Mouse (Mus musculus): ENCODE measurements at regions not wholly inside any gene's neighbourhood (a gene's known extent, or its start where the extent isn't known, plus 50 kb on each side); places are given as distances from the start of the nearest gene placed in this dataset.
A peak's percentile ranks its signal among the peaks of the same experiment; 100 is the strongest.
"Not testable (repeated sequence)": the region's sequence is repeated elsewhere in the genome, so short reads cannot be mapped to it uniquely, and the experiment has no call there.

GRCm38 (mm10) chr19:35034408-35034807 lies 112.2 kb downstream of the Kif20b start:
- no peak for DNase-seq (ENCODE audit: low read depth, low spot score)

GRCm38 (mm10) chr19:35045576-35045975 lies 123.4 kb downstream of the Kif20b start:
- no peak for DNase-seq (ENCODE audit: low read depth, low spot score)

- DNase-seq (ENCODE audit: low read depth, low spot score) = no peak
Observed at GRCm38 (mm10) chr19:35066352-35066935, 144.3 kb downstream of the Kif20b start.

- DNase-seq (ENCODE audit: low read depth, low spot score) = no peak
Observed at GRCm38 (mm10) chr19:35081126-35081525, 159.0 kb downstream of the Kif20b start.

DNA sequence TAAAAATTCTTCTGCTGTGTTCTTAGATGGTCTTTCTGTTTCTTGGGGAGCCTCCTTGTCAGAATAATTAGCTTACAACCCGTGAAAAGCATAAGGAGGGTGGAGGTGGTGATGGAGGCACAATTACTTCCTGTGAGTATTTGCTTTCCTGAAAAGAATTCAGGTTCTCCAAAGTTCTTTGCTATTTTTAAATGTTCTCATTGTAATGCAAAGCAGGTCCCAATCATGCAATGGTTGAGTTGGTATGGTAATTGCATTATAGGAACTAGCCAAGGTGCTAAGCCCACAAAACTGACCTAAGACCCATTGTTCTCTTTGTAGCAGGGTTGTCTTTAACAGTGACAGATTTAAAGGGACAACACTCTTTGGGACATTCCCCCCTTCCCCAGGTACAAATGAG lies 179.1 kb downstream of the Kif20b start:
- DNase-seq (ENCODE audit: low read depth, low spot score) = no peak

DNA sequence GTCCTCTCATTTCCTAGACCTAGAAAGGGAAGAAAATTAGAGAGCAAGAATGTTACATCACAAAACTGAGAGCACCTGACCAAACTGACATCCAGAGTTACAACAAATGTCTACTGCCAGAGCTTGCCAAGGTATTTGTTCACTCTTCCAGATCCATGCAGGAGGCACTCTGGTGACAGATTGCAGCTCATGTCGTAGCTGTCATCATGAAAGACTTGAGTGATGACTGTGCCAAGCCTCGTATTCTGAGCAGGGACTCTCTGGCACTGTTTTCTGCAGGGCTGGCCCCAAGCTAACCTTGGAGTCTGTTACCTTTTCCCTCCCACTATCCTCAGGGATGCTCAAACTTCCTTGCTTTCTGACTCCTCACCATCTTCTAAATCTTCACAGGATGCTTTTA lies 192.2 kb downstream of the Kif20b start:
- no peak for DNase-seq (ENCODE audit: low read depth, low spot score)

DNA sequence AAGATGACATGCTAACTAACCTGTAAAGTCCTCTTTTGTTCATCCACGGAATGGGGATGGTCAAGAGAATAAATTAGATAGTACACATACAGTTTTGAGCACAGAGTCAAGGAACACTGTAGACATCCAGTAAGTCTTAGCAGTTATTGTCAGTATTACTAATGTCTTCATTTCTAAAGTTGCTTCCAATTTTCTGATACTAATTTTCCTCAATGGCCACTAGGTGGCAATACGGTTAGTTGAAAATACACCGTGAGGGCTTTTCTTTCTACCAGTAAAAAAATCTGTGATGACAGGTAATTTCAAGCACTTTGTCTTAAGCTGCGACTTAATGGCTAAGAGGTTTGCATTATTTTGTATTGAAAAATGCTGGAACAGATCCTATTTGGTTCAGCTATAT lies 203.1 kb downstream of the Kif20b start:
- DNase-seq (ENCODE audit: low read depth, low spot score) = peak; percentile 7

DNA sequence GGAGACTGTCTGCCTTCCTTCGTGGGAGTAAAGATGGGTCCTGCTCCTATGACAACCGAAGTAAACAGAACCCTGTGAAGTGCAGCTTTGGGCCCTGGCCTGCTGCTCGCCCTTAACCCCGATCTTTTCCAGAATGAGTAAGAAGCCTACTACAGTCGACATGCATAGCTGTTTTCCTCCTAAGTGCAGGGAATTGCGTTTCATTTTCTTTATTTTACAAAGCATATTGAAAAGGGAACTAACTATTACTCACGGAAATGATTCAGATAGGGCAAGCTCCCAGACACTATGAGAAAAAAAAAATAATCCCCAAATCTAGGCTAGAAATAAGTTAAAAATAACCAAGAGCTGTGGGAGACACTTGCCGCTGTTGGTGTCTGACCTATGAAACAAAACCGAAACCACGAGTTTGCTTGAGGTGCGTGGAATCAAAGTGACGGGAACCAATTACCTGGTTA lies 204.5 kb downstream of the Kif20b start:
- DNase-seq (ENCODE audit: low read depth, low spot score) = no peak

GRCm38 (mm10) chr19:35128104-35128503 lies 205.9 kb downstream of the Kif20b start:
- no peak for DNase-seq (ENCODE audit: low read depth, low spot score)

GRCm38 (mm10) chr19:35143131-35143530 lies 221.0 kb downstream of the Kif20b start:
- no peak for DNase-seq (ENCODE audit: low read depth, low spot score)

- DNase-seq (ENCODE audit: low read depth, low spot score) = no peak
Observed at GRCm38 (mm10) chr19:35143781-35144180, 221.6 kb downstream of the Kif20b start.

GRCm38 (mm10) chr19:35149476-35149875 lies 227.3 kb downstream of the Kif20b start:
- DNase-seq (ENCODE audit: low read depth, low spot score) = not testable (repeated sequence)

DNA sequence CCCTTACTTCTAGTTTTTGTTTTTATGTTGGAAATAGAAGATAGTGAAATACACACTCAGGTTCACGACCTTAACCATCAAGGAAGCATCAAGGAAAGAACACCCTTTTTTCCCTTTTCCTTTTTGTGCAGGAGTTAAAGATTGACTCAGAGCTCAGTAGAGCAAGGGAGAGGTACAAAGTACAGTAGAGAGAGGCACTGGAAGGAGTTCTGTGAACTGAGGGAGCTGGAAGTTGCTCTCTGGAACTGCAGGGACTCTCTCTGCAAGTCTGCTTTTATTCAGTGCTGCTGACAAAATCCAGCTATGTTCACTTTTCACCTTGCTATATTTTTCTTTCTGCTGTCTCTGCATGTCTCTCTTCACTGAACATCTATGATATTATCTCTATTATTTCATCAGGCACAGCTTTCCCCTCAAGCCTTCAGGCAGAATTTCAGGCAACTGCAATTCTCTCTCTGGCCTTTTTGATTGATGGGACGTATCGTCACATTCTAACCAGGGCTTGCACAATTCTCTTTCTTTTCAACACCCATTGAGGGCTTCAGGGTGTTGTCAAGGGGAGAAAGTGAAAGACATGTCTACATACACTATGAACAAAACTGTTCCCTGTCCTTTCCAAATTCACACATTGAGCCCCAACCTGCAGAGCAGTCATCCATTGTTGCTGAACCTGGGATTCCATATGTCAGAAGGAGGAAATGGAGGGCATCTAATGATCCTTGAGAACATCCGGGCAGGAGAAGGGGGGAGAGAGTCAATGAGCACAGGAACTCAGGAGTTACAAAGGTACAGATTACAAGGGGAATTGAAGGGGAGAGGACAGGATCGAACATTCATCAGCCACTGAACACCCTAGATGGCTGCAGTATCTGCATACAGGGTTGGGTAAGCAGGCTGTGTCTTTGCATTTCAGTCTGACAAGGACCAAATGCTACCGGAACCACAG lies 228.9 kb downstream of the Kif20b start:
- DNase-seq (ENCODE audit: low read depth, low spot score) = no peak

DNA sequence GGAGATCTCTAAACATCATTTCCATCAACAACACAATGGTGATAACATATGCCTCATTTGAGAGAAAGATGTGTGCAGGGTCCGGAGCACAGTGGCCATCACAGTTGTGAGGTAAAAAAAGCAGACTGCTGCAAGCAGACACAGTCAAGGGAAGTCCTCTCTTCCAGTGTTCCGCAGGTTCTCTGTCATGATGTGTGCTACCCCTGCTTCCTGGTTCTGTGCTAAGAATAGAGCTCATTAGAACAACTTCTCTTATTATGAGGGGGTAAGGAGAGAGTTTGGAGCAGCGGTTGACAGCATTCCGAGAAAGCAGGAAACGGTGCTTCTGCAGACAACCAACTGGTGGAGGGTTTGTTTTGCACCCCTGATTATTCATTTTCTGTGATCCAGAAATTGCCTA lies 229.7 kb downstream of the Kif20b start:
- no peak for DNase-seq (ENCODE audit: low read depth, low spot score)

DNA sequence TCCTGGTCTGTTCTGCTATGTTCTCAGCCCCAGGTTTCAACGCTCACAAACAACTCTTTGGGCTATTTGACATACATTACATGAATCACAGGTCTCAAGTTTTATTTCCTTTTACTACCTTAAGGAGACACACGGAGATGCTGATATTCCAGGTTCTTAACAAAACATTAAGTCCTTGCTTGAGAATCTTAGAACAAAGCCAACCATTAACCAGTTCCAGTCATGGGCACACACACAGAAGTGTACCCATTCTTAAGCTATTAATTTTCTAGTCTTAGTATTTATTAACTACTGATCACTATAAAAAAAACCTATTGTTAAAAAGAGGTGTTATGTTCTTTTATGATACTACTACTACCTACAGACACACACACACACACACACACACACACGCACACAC lies 235.7 kb downstream of the Kif20b start:
- DNase-seq (ENCODE audit: low read depth, low spot score) = no peak

DNA sequence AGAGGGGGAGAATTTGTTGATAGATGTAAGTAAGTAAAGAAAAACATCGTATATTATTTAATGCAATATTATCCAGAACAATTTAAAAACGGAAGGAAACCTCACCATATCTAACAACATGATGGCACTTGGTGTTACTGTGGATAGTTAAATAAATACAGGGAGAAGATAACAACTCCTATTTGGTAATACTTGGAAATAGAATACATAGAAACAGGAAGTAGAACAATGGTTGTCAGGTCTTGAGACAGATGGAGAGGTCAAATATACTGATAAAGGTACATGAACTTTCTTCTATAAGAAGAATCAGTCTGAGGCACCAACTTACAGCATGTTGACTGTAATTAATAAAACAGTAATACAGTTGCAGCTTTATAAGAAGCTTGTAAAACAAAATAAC lies 242.6 kb downstream of the Kif20b start:
- no peak for DNase-seq (ENCODE audit: low read depth, low spot score)

GRCm38 (mm10) chr19:35170554-35170953 lies 248.4 kb downstream of the Kif20b start:
- DNase-seq (ENCODE audit: low read depth, low spot score) = no peak

GRCm38 (mm10) chr19:35180102-35180501 lies 257.9 kb downstream of the Kif20b start:
- DNase-seq (ENCODE audit: low read depth, low spot score) = no peak

- no peak for DNase-seq (ENCODE audit: low read depth, low spot score)
Observed at GRCm38 (mm10) chr19:35205557-35206239, 283.5 kb downstream of the Kif20b start.

DNA sequence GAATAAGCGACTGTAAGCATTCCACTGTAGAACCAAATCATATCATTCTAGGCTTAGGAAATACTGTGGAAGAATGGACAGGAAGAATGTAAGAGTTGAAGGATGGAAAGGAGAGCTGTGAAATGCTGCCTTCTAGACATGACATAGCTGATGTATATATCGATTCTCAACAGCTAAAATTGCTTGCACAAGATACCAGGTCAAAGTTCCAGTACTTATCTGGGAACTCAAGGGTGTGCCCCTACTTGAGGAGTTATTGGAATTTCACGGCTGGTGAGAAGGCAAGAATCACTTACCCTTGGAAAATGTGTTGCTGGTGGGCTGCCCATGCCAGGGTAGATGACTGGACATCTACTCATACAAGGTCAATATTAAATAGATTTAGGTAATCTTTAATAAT lies 322.0 kb downstream of the Kif20b start:
- no peak for DNase-seq (ENCODE audit: low read depth, low spot score)

- DNase-seq (ENCODE audit: low read depth, low spot score) = no peak
Observed at GRCm38 (mm10) chr19:35247531-35247930, 325.4 kb downstream of the Kif20b start.

DNA sequence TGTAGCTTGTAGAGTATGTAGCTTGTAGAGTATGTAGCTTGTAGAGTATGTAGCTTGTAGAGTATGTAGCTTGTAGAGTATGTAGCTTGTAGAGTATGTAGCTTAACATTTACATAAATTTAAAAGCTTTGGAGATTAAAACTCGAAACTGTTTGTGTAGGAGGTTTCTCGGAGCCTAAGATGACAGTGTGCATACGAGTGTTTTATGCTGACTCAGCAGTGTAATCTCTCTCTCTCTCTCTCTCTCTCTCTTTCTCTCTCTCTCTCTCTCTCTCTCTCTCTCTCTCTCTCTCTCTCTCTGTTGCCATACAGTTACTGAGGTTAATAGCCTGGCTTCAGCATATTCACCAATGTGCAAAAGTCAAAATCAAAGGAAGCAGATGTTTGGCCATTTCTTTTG lies 336.5 kb downstream of the Kif20b start:
- not testable (repeated sequence) for DNase-seq (ENCODE audit: low read depth, low spot score)
